Mouse (Mus musculus): ENCODE measurements around the gene Tcp11l2. TPM values are rescaled to one million over a fixed set of nuclear protein-coding genes. Genes with fewer than 3 reads are reported as not detected.

Tcp11l2 gene
- total RNA-seq, 1 experiment = 2.8 TPM

- peaks cover 7% of the 10 kb centered on the region for H3K36me3 ChIP-seq (ENCODE audit: control insufficient read depth, insufficient read depth, low read length, poor library complexity, severe bottlenecking)
- no peaks in the 10 kb centered on the region for H3K9me3 ChIP-seq (ENCODE audit: control insufficient read depth, insufficient read depth, low read depth, low read length)
- peaks cover 7 to 20% of the 10 kb centered on the region in 2 experiments for H3K4me1 ChIP-seq (ENCODE audit: control insufficient read depth in 2 of 2, insufficient read depth in 2 of 2, low read length in 2 of 2, poor library complexity in 1 of 2)
- H3K27ac ChIP-seq (ENCODE audit: insufficient read depth, low read depth, low read length, poor library complexity, severe bottlenecking) = no peak overlapping the region
- no peak overlapping the region for H3K4me3 ChIP-seq (ENCODE audit: insufficient read depth in 1 of 2, low read depth in 1 of 2, low read length in 2 of 2, poor library complexity in 1 of 2, severe bottlenecking in 1 of 2)
- in situ Hi-C loops (cut with MboI; ENCODE audit: low sequenced_read_pairs in 2 of 2, unreplicated experiment in 2 of 2) = no loop called here
- no peak overlapping the region for H3K9ac ChIP-seq (ENCODE audit: insufficient read depth, low read depth, low read length, poor library complexity, severe bottlenecking)
- TF ChIP-seq CHD2 (IDR thresholded peaks at IDR 0.05; ENCODE audit: low read depth, low read length) (no peak), ZNF384 (IDR thresholded peaks at IDR 0.05; ENCODE audit: low read depth, low read length) (no peak), MAFK (IDR thresholded peaks at IDR 0.05; ENCODE audit: insufficient read depth, low read depth, low read length) (no peak), ZC3H11A (IDR thresholded peaks at IDR 0.05; ENCODE audit: borderline replicate concordance, low read depth, low read length) (no peak), HCFC1 (IDR thresholded peaks at IDR 0.05; ENCODE audit: borderline replicate concordance, insufficient read depth, low read length) (no peak)
- no peak for DNase-seq (ENCODE audit: low read depth, low spot score)
Measured at GRCm38 (mm10) chr10:84662138-84662537, 85.7 kb downstream of the Tcp11l2 start.

Other genes with a start within 250 kb of the Tcp11l2 start
- 8.5 and 15.1 TPM in 2 replicates for gene Nuak1, start 136.0 kb upstream of the Tcp11l2 start, total RNA-seq (2012; rRNA removed)
- gene Ckap4, start 42.6 kb upstream of the Tcp11l2 start, total RNA-seq (2012; rRNA removed) = 86.8 and 120 TPM in 2 replicates
- gene Polr3b, start 45.7 kb downstream of the Tcp11l2 start, total RNA-seq (2012; rRNA removed) = 29.2 and 30.4 TPM in 2 replicates
- gene Rfx4, start 179.4 kb downstream of the Tcp11l2 start, total RNA-seq (2012; rRNA removed) = 0.85 and 1.2 TPM in 2 replicates

All from ES-E14 (cell line).